Mouse (Mus musculus) colon, adult 2 months (tissue): ENCODE results near the gene Hint2. TPM values are rescaled to one million over a fixed set of nuclear protein-coding genes. Genes with fewer than 3 reads are reported as not detected.

Experiments
- polyA plus RNA-seq: library from polyadenylated mRNA; depleted of rRNA; stranded (reverse); fragments of >200 nt; gene quantifications from 2 replicates; pipeline ENCODE4 v1.2.3, GENCODE M21; 2012; rRNA removed

Gene Hint2
- 72.2 and 79.4 TPM in 2 replicates for polyA plus RNA-seq

GRCm38 (mm10) chr4:43656339-43657109 lies at the start of gene Hint2:
TSS of gene Hint2 (minus strand) at chr4:43656466.

GRCm38 (mm10) chr4:43700707-43701106 lies 44.4 kb upstream of the Hint2 start, which contains the start of gene Olfr70:
TSS of gene Olfr70 (minus strand) at chr4:43700807.

GRCm38 (mm10) chr4:43668782-43669427 lies 12.6 kb upstream of the Hint2 start, which contains the start of the genes Tmem8b and Fam221b:
TSS of gene Tmem8b (plus strand) at chr4:43668971.
TSS of gene Fam221b (minus strand) at chr4:43669145.

GRCm38 (mm10) chr4:43653161-43654015 lies 2.9 kb downstream of the Hint2 start, which contains the start of gene Spag8:
TSS of gene Spag8 (minus strand) at chr4:43653594.

GRCm38 (mm10) chr4:43631046-43631955 lies 25.0 kb downstream of the Hint2 start, which contains the start of gene Npr2:
TSS of gene Npr2 (plus strand) at chr4:43631935.

Other genes starting within 250 kb of the Hint2 start
- 0.08 TPM in 1 of 2 replicates, not detected in the other for gene Fam166b, start 227.3 kb downstream of the Hint2 start, polyA plus RNA-seq
- 90.2 and 100 TPM in 2 replicates for gene Tesk1, start 214.5 kb downstream of the Hint2 start, polyA plus RNA-seq
- gene Cd72, start 201.8 kb downstream of the Hint2 start, polyA plus RNA-seq: 3.6 and 6.6 TPM in 2 replicates
- gene Sit1, start 172.7 kb downstream of the Hint2 start, polyA plus RNA-seq: 0.54 and 1.1 TPM in 2 replicates
- gene Ccdc107, start 163.6 kb downstream of the Hint2 start, polyA plus RNA-seq: 347 and 577 TPM in 2 replicates
- gene Arhgef39, start 156.8 kb downstream of the Hint2 start, polyA plus RNA-seq: 49.5 and 64.1 TPM in 2 replicates
- gene Car9, start 149.5 kb downstream of the Hint2 start, polyA plus RNA-seq: 70.7 and 71.6 TPM in 2 replicates
- 199 and 235 TPM in 2 replicates for gene Tpm2, start 132.7 kb downstream of the Hint2 start, polyA plus RNA-seq
- 93.5 and 113 TPM in 2 replicates for gene Creb3, start 94.1 kb downstream of the Hint2 start, polyA plus RNA-seq
- gene Tln1, start 93.8 kb downstream of the Hint2 start, polyA plus RNA-seq: 98.4 and 102 TPM in 2 replicates
- 56.1 and 75.5 TPM in 2 replicates for gene Rgp1, start 77.8 kb downstream of the Hint2 start, polyA plus RNA-seq
- 13.0 and 13.3 TPM in 2 replicates for gene Gba2, start 77.6 kb downstream of the Hint2 start, polyA plus RNA-seq
- gene Msmp, start 72.0 kb downstream of the Hint2 start, polyA plus RNA-seq: 0.17 TPM in 1 of 2 replicates, not detected in the other
- 18.2 and 19.2 TPM in 2 replicates for gene Npr2, start 24.5 kb downstream of the Hint2 start, polyA plus RNA-seq
- gene Spag8, start 2.9 kb downstream of the Hint2 start, polyA plus RNA-seq: 1.1 and 1.9 TPM in 2 replicates
- gene Tmem8b, start 12.5 kb upstream of the Hint2 start, polyA plus RNA-seq: 9.2 and 11.0 TPM in 2 replicates
- 0.10 TPM in 1 of 2 replicates, not detected in the other for gene Fam221b, start 12.7 kb upstream of the Hint2 start, polyA plus RNA-seq
- gene Olfr70, start 44.3 kb upstream of the Hint2 start, polyA plus RNA-seq: not detected in 2 replicates
- not detected in 2 replicates for gene Olfr71, start 53.8 kb upstream of the Hint2 start, polyA plus RNA-seq
- 2.2 and 3.1 TPM in 2 replicates for gene Hrct1, start 70.7 kb upstream of the Hint2 start, polyA plus RNA-seq
- gene Spaar, start 73.6 kb upstream of the Hint2 start, polyA plus RNA-seq: 0.89 and 1.2 TPM in 2 replicates
- not detected in 2 replicates for gene Olfr159, start 114.5 kb upstream of the Hint2 start, polyA plus RNA-seq
- 0.10 and 0.21 TPM in 2 replicates for gene Olfr156, start 167.4 kb upstream of the Hint2 start, polyA plus RNA-seq
- 0.08 and 0.15 TPM in 2 replicates for gene Olfr157, start 183.7 kb upstream of the Hint2 start, polyA plus RNA-seq
- not detected in 2 replicates for gene Olfr155, start 195.1 kb upstream of the Hint2 start, polyA plus RNA-seq
- 7.8 and 8.0 TPM in 2 replicates for gene Reck, start 219.1 kb upstream of the Hint2 start, polyA plus RNA-seq